In the genomic region with DNA sequence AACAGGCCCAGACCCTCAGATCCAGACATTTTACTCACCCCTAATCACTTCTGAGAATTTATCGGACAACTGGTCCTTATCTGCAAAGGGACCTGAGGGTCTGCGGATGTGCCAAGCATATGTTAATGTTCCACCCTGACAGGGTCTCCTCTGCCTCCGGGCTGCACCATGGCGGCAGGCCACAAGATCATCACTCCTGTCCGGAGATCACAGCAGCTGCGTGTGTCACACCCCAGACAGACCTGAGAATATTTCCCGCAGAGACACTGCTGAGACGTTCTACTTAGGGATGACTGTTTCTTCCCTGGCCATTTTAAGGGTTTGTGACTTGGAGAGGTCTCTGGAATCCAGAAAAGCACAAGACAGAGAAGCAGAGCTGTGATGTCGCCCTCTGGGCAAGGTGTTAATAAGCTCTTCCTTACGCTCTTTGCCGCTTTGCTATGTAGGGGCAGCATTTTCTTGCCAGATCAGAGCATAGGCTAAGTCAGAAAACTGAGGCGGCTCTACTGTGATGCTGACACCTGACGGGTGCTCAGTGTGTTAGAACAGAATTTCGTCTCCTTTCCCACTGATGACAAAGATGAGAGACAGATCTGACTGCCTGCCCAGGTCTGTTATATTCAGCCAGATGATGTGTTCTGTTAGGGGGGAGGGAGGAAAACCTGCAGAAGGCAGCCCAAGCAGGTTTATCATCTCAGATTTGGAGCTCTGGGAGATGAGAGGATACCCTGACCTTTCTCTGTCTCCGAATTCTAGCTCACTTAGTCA, we compare ENCODE assay signal across 15 mouse cellular contexts.
A peak's percentile ranks its signal among the peaks of the same experiment; 100 is the strongest.
DNase-seq lines count a peak whose midpoint lies in the region; ATAC-seq and TF ChIP-seq lines count a peak whose summit lies in the region.
"Had no signal": no experiment of that assay in that cellular context is flagged by ENCODE, and none has a peak within 500 bp of the region (broad histone marks: within the 10 kb centered on the region; RNA-seq: fewer than 3 reads in every experiment).

No protein-coding gene starts in this region.

- TF ChIP-seq POLR2A in cortical plate, adult 2 months (IDR thresholded peaks at IDR 0.05; ENCODE audit: extremely low read depth, insufficient read depth, low read length) = no peak

- H3K9ac ChIP-seq in intestine, embryonic 14.5 days (ENCODE audit: low read length) = no peak overlapping the region
- no peak overlapping the region for H3K9ac ChIP-seq in intestine, embryonic 15.5 days
- H3K9ac ChIP-seq in midbrain, embryonic 14.5 days (replicated peaks; ENCODE audit: low read length) = no peak overlapping the region
- H3K9ac ChIP-seq: liver, embryonic 12.5 days had no signal

- H3K27ac ChIP-seq in intestine, embryonic 14.5 days (ENCODE audit: low read depth) = 0 out of 2 replicates have a peak overlapping the region, but pooled peaks have one; percentile 4
- H3K27ac ChIP-seq in intestine, embryonic 15.5 days = no peak overlapping the region
- peak overlapping the region; percentile 67 for H3K27ac ChIP-seq in cortical plate, adult 2 months (ENCODE audit: insufficient read depth, low read length)
- H3K27ac ChIP-seq in midbrain, embryonic 14.5 days (replicated peaks; ENCODE audit: low read depth, low read length) = peak overlapping the region; percentile 61
- H3K27ac ChIP-seq: liver, embryonic 12.5 days had no signal

- H3K4me1 ChIP-seq in intestine, embryonic 14.5 days (replicated peaks; ENCODE audit: control insufficient read depth, insufficient read depth, low read length) = peaks cover 16% of the 10 kb centered on the region
- peaks cover 9% of the 10 kb centered on the region for H3K4me1 ChIP-seq in intestine, embryonic 15.5 days (replicated peaks)
- peaks cover 18% of the 10 kb centered on the region for H3K4me1 ChIP-seq in cortical plate, adult 2 months (ENCODE audit: control insufficient read depth, insufficient read depth, low read length)
- peaks cover 18% of the 10 kb centered on the region for H3K4me1 ChIP-seq in midbrain, embryonic 14.5 days (ENCODE audit: control insufficient read depth, insufficient read depth, low read length)
- H3K4me1 ChIP-seq: liver, embryonic 12.5 days had no signal

- H3K4me3 ChIP-seq in intestine, embryonic 14.5 days (ENCODE audit: low read depth, low read length) = no peak overlapping the region
- H3K4me3 ChIP-seq in intestine, embryonic 15.5 days (replicated peaks) = no peak overlapping the region
- H3K4me3 ChIP-seq in cortical plate, adult 2 months (ENCODE audit: insufficient read depth, low read length) = no peak overlapping the region
- no peak overlapping the region for H3K4me3 ChIP-seq in midbrain, embryonic 14.5 days (replicated peaks; ENCODE audit: low read depth, low read length)
- H3K4me3 ChIP-seq: liver, embryonic 12.5 days had no signal

- no peak for TF ChIP-seq CTCF in cortical plate, adult 2 months (IDR thresholded peaks at IDR 0.05; ENCODE audit: extremely low read depth, insufficient read depth, low read length)

- no peaks in the 10 kb centered on the region for H3K9me3 ChIP-seq in intestine, embryonic 14.5 days (ENCODE audit: control insufficient read depth, low read length)
- no peaks in the 10 kb centered on the region for H3K9me3 ChIP-seq in intestine, embryonic 15.5 days
- H3K9me3 ChIP-seq in midbrain, embryonic 14.5 days (ENCODE audit: control insufficient read depth, low read length) = no peaks in the 10 kb centered on the region
- H3K9me3 ChIP-seq: liver, embryonic 12.5 days had no signal

- ATAC-seq in intestine, embryonic 14.5 days (replicated peaks; ENCODE audit: low FRiP score, low TSS enrichment, low read depth) = no peak
- no peak for ATAC-seq in intestine, embryonic 15.5 days
- no peak for ATAC-seq in midbrain, embryonic 14.5 days (ENCODE audit: low FRiP score, low TSS enrichment)
- ATAC-seq: liver, embryonic 12.5 days; lung, postnatal 0 days had no signal

- WGBS in intestine, embryonic 14.5 days = 79% methylated on average over 15 of the region's 15 CpGs
- WGBS in intestine, embryonic 15.5 days = 79% methylated on average over 15 of the region's 15 CpGs
- 78% methylated on average over 15 of the region's 15 CpGs for WGBS in midbrain, embryonic 14.5 days

- H3K4me2 ChIP-seq in intestine, embryonic 14.5 days (ENCODE audit: low read length) = no peak overlapping the region
- no peak overlapping the region for H3K4me2 ChIP-seq in intestine, embryonic 15.5 days (replicated peaks)
- H3K4me2 ChIP-seq in midbrain, embryonic 14.5 days (ENCODE audit: low read length) = no peak overlapping the region
- H3K4me2 ChIP-seq: heart, embryonic 11.5 days; liver, embryonic 12.5 days had no signal

- DNase-seq in intestine, embryonic 14.5 days (ENCODE audit: low spot score) = no peak
- DNase-seq in MN1 (ENCODE audit: low spot score) = peak; percentile 44
- DNase-seq in midbrain, embryonic 14.5 days = no peak
- no peak for DNase-seq in right cerebral cortex, adult 18-20 months
- no peak for DNase-seq in layer of hippocampus, postnatal 14 days (ENCODE audit: low spot score in 2 of 2)
- DNase-seq: cerebellum, adult 2 months; heart, postnatal 4 days; kidney, adult 8-10 months; right cerebral cortex, postnatal 14 days; thymus, adult 2 months had no signal

- no peaks in the 10 kb centered on the region for H3K36me3 ChIP-seq in intestine, embryonic 14.5 days (ENCODE audit: control insufficient read depth, insufficient read depth, low read length)
- H3K36me3 ChIP-seq in intestine, embryonic 15.5 days = no peaks in the 10 kb centered on the region
- H3K36me3 ChIP-seq in midbrain, embryonic 14.5 days (ENCODE audit: control insufficient read depth, insufficient read depth, low read length) = no peaks in the 10 kb centered on the region
- H3K36me3 ChIP-seq: liver, embryonic 12.5 days had no signal

- no peaks in the 10 kb centered on the region for H3K27me3 ChIP-seq in intestine, embryonic 14.5 days (replicated peaks; ENCODE audit: control insufficient read depth, insufficient read depth, low read length)
- no peaks in the 10 kb centered on the region for H3K27me3 ChIP-seq in intestine, embryonic 15.5 days (replicated peaks)
- no peaks in the 10 kb centered on the region for H3K27me3 ChIP-seq in midbrain, embryonic 14.5 days (ENCODE audit: control insufficient read depth, insufficient read depth, low read length)
- H3K27me3 ChIP-seq: liver, embryonic 12.5 days had no signal
